Mouse (Mus musculus) ES-CJ7 (cell line): Measurements from ENCODE around the gene Pitpnm1.

Experiments used
- DNase-seq: peaks from one replicate; pipeline ENCODE4 v3.0.0; 2011; ENCODE audit warnings: low read depth, low spot score

The Pitpnm1 gene

GRCm38 (mm10) chr19:4094774-4095303, 5.0 kb upstream of the Pitpnm1 start:
- no peak for DNase-seq

GRCm38 (mm10) chr19:4095802-4096201, 4.0 kb upstream of the Pitpnm1 start:
- no peak for DNase-seq

GRCm38 (mm10) chr19:4096642-4097440, 3.0 kb upstream of the Pitpnm1 start, which contains the start of gene Cdk2ap2:
Cdk2ap2 (plus strand) TSS chr19:4097182.
- peak; percentile 99 for DNase-seq

- peak; percentile 94 for DNase-seq
Observed at GRCm38 (mm10) chr19:4097441-4097825, 2.4 kb upstream of the Pitpnm1 start.

GRCm38 (mm10) chr19:4098426-4098825, 1.4 kb upstream of the Pitpnm1 start:
- DNase-seq, result no peak

- DNase-seq, result peak; percentile 87
Observed at GRCm38 (mm10) chr19:4099056-4099455, 742 bp upstream of the Pitpnm1 start.

- peak; percentile 46 for DNase-seq
Observed at GRCm38 (mm10) chr19:4100718-4101261, 992 bp downstream of the Pitpnm1 start.

GRCm38 (mm10) chr19:4101466-4101865, 1.7 kb downstream of the Pitpnm1 start:
- no peak for DNase-seq

- DNase-seq, result no peak
Observed at GRCm38 (mm10) chr19:4102049-4102448, 2.3 kb downstream of the Pitpnm1 start.

- DNase-seq, result no peak
Observed at GRCm38 (mm10) chr19:4102626-4103025, 2.8 kb downstream of the Pitpnm1 start.

GRCm38 (mm10) chr19:4103294-4103693, 3.5 kb downstream of the Pitpnm1 start:
- DNase-seq, result no peak

GRCm38 (mm10) chr19:4103792-4104191, 4.0 kb downstream of the Pitpnm1 start:
- no peak for DNase-seq

- DNase-seq, result no peak
Observed at GRCm38 (mm10) chr19:4104675-4105194, 4.9 kb downstream of the Pitpnm1 start.

- DNase-seq, result no peak
Observed at GRCm38 (mm10) chr19:4106654-4107053, 6.9 kb downstream of the Pitpnm1 start.

GRCm38 (mm10) chr19:4108535-4108934, 8.7 kb downstream of the Pitpnm1 start:
- no peak for DNase-seq

GRCm38 (mm10) chr19:4112063-4112960, 12.5 kb downstream of the Pitpnm1 start:
- DNase-seq, result no peak

GRCm38 (mm10) chr19:4113186-4113805, 13.5 kb downstream of the Pitpnm1 start:
- DNase-seq, result no peak

- no peak for DNase-seq
Observed at GRCm38 (mm10) chr19:4113806-4114230, 14.0 kb downstream of the Pitpnm1 start.

- no peak for DNase-seq
Observed at GRCm38 (mm10) chr19:4114551-4114950, 14.8 kb downstream of the Pitpnm1 start.

GRCm38 (mm10) chr19:4115144-4115543, 15.3 kb downstream of the Pitpnm1 start:
- no peak for DNase-seq

GRCm38 (mm10) chr19:4115816-4116215, 16.0 kb downstream of the Pitpnm1 start:
- no peak for DNase-seq
